Mouse (Mus musculus): ENCODE measurements at regions not wholly inside any gene's neighbourhood (a gene's known extent, or its start where the extent isn't known, plus 50 kb on each side); places are given as distances from the start of the nearest gene placed in this dataset.

GRCm38 (mm10) chr7:121234831-121235230 lies 153.4 kb downstream of the Otoa start:
- no peaks in the 10 kb centered on the region for H3K9me3 ChIP-seq (ENCODE audit: low read length)
- WGBS = 86% methylated on average over 6 of the region's 6 CpGs
- no peaks in the 10 kb centered on the region for H3K27me3 ChIP-seq (ENCODE audit: insufficient read depth, low read length)
- no peak overlapping the region for H3K4me3 ChIP-seq (ENCODE audit: low read depth, low read length)
- DNase-seq (ENCODE audit: low spot score) (no peak), ATAC-seq (ENCODE audit: low FRiP score) (no peak)
- H3K36me3 ChIP-seq (ENCODE audit: insufficient read depth, low read length) = no peaks in the 10 kb centered on the region
- no peak for TF ChIP-seq CTCF (IDR thresholded peaks at IDR 0.05)
- H3K4me1 ChIP-seq (ENCODE audit: insufficient read depth, low read length) = no peaks in the 10 kb centered on the region
- no peak overlapping the region for H3K9ac ChIP-seq (replicated peaks; ENCODE audit: low read length, poor library complexity, severe bottlenecking)
- H3K27ac ChIP-seq (ENCODE audit: low read depth, low read length) = no peak overlapping the region
- no peak overlapping the region for H3K4me2 ChIP-seq (ENCODE audit: low read depth, low read length, poor library complexity, severe bottlenecking)

- H3K9me3 ChIP-seq (ENCODE audit: low read length) = no peaks in the 10 kb centered on the region
- 86% methylated on average over 6 of the region's 6 CpGs for WGBS
- H3K9ac ChIP-seq (replicated peaks; ENCODE audit: low read length, poor library complexity, severe bottlenecking) = no peak overlapping the region
- no peak for TF ChIP-seq CTCF (IDR thresholded peaks at IDR 0.05)
- no peak overlapping the region for H3K4me3 ChIP-seq (ENCODE audit: low read depth, low read length)
- no peak for DNase-seq (ENCODE audit: low spot score)
- H3K36me3 ChIP-seq (ENCODE audit: insufficient read depth, low read length) = no peaks in the 10 kb centered on the region
- H3K4me1 ChIP-seq (ENCODE audit: insufficient read depth, low read length) = no peaks in the 10 kb centered on the region
- no peak for ATAC-seq (ENCODE audit: low FRiP score)
- H3K4me2 ChIP-seq (ENCODE audit: low read depth, low read length, poor library complexity, severe bottlenecking) = no peak overlapping the region
- no peak overlapping the region for H3K27ac ChIP-seq (ENCODE audit: low read depth, low read length)
- H3K27me3 ChIP-seq (ENCODE audit: insufficient read depth, low read length) = no peaks in the 10 kb centered on the region
Measured at GRCm38 (mm10) chr7:121239731-121240130, 151.9 kb upstream of the Hs3st2 start.

- H3K9me3 ChIP-seq (ENCODE audit: low read length) = no peaks in the 10 kb centered on the region
- WGBS = 74% methylated on average over 6 of the region's 6 CpGs
- no peak for TF ChIP-seq CTCF (IDR thresholded peaks at IDR 0.05)
- no peak overlapping the region for H3K27ac ChIP-seq (ENCODE audit: low read depth, low read length)
- no peak overlapping the region for H3K4me2 ChIP-seq (ENCODE audit: low read depth, low read length, poor library complexity, severe bottlenecking)
- no peak for ATAC-seq (ENCODE audit: low FRiP score)
- DNase-seq (ENCODE audit: low spot score) = peak; percentile 26
- H3K4me1 ChIP-seq (ENCODE audit: insufficient read depth, low read length) = no peaks in the 10 kb centered on the region
- no peak overlapping the region for H3K9ac ChIP-seq (replicated peaks; ENCODE audit: low read length, poor library complexity, severe bottlenecking)
- no peak overlapping the region for H3K4me3 ChIP-seq (ENCODE audit: low read depth, low read length)
- no peaks in the 10 kb centered on the region for H3K27me3 ChIP-seq (ENCODE audit: insufficient read depth, low read length)
- no peaks in the 10 kb centered on the region for H3K36me3 ChIP-seq (ENCODE audit: insufficient read depth, low read length)
Measured at GRCm38 (mm10) chr7:121247845-121248244, 143.8 kb upstream of the Hs3st2 start.

- no peak for TF ChIP-seq CTCF (IDR thresholded peaks at IDR 0.05)
- H3K4me2 ChIP-seq (ENCODE audit: low read depth, low read length, poor library complexity, severe bottlenecking) = no peak overlapping the region
- H3K4me1 ChIP-seq (ENCODE audit: insufficient read depth, low read length) = no peaks in the 10 kb centered on the region
- H3K4me3 ChIP-seq (ENCODE audit: low read depth, low read length) = no peak overlapping the region
- ATAC-seq (ENCODE audit: low FRiP score) = no peak
- H3K9me3 ChIP-seq (ENCODE audit: low read length) = no peaks in the 10 kb centered on the region
- no peak overlapping the region for H3K9ac ChIP-seq (replicated peaks; ENCODE audit: low read length, poor library complexity, severe bottlenecking)
- WGBS = 88% methylated on average over 2 of the region's 2 CpGs
- no peaks in the 10 kb centered on the region for H3K27me3 ChIP-seq (ENCODE audit: insufficient read depth, low read length)
- H3K36me3 ChIP-seq (ENCODE audit: insufficient read depth, low read length) = no peaks in the 10 kb centered on the region
- no peak overlapping the region for H3K27ac ChIP-seq (ENCODE audit: low read depth, low read length)
- DNase-seq (ENCODE audit: low spot score) = no peak
Measured at GRCm38 (mm10) chr7:121257466-121257865, 134.2 kb upstream of the Hs3st2 start.

GRCm38 (mm10) chr7:121258826-121259496 lies 132.7 kb upstream of the Hs3st2 start:
- no peak for ATAC-seq (ENCODE audit: low FRiP score)
- Histone ChIP-seq H3K9ac (replicated peaks; ENCODE audit: low read length, poor library complexity, severe bottlenecking) (no peak overlapping the region), H3K4me1 (ENCODE audit: insufficient read depth, low read length) (no peaks in the 10 kb centered on the region), H3K27ac (ENCODE audit: low read depth, low read length) (no peak overlapping the region), H3K27me3 (ENCODE audit: insufficient read depth, low read length) (no peaks in the 10 kb centered on the region), H3K4me2 (ENCODE audit: low read depth, low read length, poor library complexity, severe bottlenecking) (no peak overlapping the region), H3K36me3 (ENCODE audit: insufficient read depth, low read length) (no peaks in the 10 kb centered on the region), H3K4me3 (ENCODE audit: low read depth, low read length) (no peak overlapping the region), H3K9me3 (ENCODE audit: low read length) (no peaks in the 10 kb centered on the region)
- TF ChIP-seq CTCF (IDR thresholded peaks at IDR 0.05) = peak; percentile 82
- peak; percentile 58 for DNase-seq (ENCODE audit: low spot score)
- 41% methylated on average over 12 of the region's 12 CpGs for WGBS

GRCm38 (mm10) chr7:121259497-121260009 lies 132.1 kb upstream of the Hs3st2 start:
- no peak overlapping the region for H3K4me2 ChIP-seq (ENCODE audit: low read depth, low read length, poor library complexity, severe bottlenecking)
- no peaks in the 10 kb centered on the region for H3K4me1 ChIP-seq (ENCODE audit: insufficient read depth, low read length)
- no peaks in the 10 kb centered on the region for H3K27me3 ChIP-seq (ENCODE audit: insufficient read depth, low read length)
- H3K9me3 ChIP-seq (ENCODE audit: low read length) = no peaks in the 10 kb centered on the region
- TF ChIP-seq CTCF (IDR thresholded peaks at IDR 0.05) = no peak
- 64% methylated on average over 21 of the region's 21 CpGs for WGBS
- no peak for DNase-seq (ENCODE audit: low spot score)
- H3K9ac ChIP-seq (replicated peaks; ENCODE audit: low read length, poor library complexity, severe bottlenecking) = no peak overlapping the region
- no peaks in the 10 kb centered on the region for H3K36me3 ChIP-seq (ENCODE audit: insufficient read depth, low read length)
- ATAC-seq (ENCODE audit: low FRiP score) = no peak
- no peak overlapping the region for H3K4me3 ChIP-seq (ENCODE audit: low read depth, low read length)
- no peak overlapping the region for H3K27ac ChIP-seq (ENCODE audit: low read depth, low read length)
